Mouse (Mus musculus): ENCODE measurements around the gene Ntan1. TPM values are rescaled to one million over a fixed set of nuclear protein-coding genes. Genes with fewer than 3 reads are reported as not detected.
"Not testable (repeated sequence)": the region's sequence is repeated elsewhere in the genome, so short reads cannot be mapped to it uniquely, and the experiment has no call there.

Gene Ntan1
- polyA plus RNA-seq (2016; fragmentation: Nextera tagmentation; extraction: Ambion mirVana): 128 and 149 TPM in 2 replicates

GRCm38 (mm10) chr16:13818560-13819393 lies at the start of gene Ntan1:
TSS of gene Ntan1 (plus strand) at chr16:13818845.
- DNase-seq (ENCODE audit: low spot score): peak; percentile 97
- H3K4me3 ChIP-seq: peak within 1 kb of the TSS; percentile 71
- H3K27ac ChIP-seq (replicated peaks): peak within 1 kb of the TSS; percentile 95
- no peaks in the 10 kb centered on the region for H3K9me3 ChIP-seq
- WGBS: under 1% methylated on average over 58 of the region's 58 CpGs
- H3K4me1 ChIP-seq: peaks cover 24% of the 10 kb centered on the region
- no peaks in the 10 kb centered on the region for H3K27me3 ChIP-seq (replicated peaks; ENCODE audit: low read depth, poor library complexity, severe bottlenecking)
- H3K36me3 ChIP-seq (replicated peaks): peaks cover 36% of the 10 kb centered on the region

GRCm38 (mm10) chr16:13771603-13772002 lies 47.0 kb upstream of the Ntan1 start:
- H3K4me1 ChIP-seq; H3K9me3 ChIP-seq; H3K36me3 ChIP-seq (replicated peaks); H3K4me3 ChIP-seq; H3K27ac ChIP-seq (replicated peaks); H3K27me3 ChIP-seq (replicated peaks; ENCODE audit: low read depth, poor library complexity, severe bottlenecking); DNase-seq (ENCODE audit: low spot score): not testable (repeated sequence)
- WGBS: 78% methylated on average over 4 of the region's 4 CpGs

DNA sequence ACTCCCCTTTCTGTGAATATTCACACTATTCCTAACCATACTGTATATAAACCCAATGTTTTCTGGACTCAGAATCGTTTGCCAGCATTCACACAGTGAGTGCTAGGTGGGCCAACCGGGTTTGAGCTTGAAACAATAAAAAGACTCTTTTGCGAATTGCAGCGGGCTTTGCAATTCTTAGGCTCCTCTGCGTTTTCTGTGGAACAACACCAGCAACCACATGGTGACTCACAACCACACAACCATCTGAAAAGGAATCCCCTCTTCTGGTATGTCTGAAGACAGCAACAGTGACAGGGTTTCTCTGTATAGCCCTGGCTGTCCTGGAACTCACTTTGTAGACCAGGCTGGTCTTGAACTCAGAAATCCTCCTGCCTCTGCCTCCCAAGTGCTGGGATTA lies 46.6 kb upstream of the Ntan1 start:
- 87% methylated on average over 5 of the region's 5 CpGs for WGBS
- not testable (repeated sequence) for H3K36me3 ChIP-seq (replicated peaks); H3K27me3 ChIP-seq (replicated peaks; ENCODE audit: low read depth, poor library complexity, severe bottlenecking); DNase-seq (ENCODE audit: low spot score); H3K9me3 ChIP-seq; H3K4me1 ChIP-seq; H3K27ac ChIP-seq (replicated peaks); H3K4me3 ChIP-seq

DNA sequence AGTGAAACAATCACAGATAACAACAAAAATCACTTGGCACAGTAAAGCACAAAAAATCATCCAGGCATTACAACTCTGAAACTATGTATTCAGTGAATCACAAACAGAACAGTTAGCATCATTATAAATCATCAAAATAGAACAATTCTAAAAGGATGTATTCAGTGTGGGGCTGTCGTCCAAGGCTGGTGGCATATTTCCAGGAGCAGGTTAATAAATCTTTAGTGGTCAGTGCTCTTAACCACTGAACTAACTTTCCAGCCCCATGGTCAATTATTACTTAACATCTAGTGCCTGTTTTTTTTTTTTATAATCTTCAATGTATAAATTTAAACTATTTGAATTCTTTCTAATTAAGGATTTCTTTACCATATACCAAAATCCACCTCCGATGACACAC lies 44.6 kb upstream of the Ntan1 start:
- not testable (repeated sequence) for H3K27ac ChIP-seq (replicated peaks); H3K9me3 ChIP-seq; H3K4me3 ChIP-seq; H3K36me3 ChIP-seq (replicated peaks); H3K4me1 ChIP-seq; H3K27me3 ChIP-seq (replicated peaks; ENCODE audit: low read depth, poor library complexity, severe bottlenecking); DNase-seq (ENCODE audit: low spot score)
- 91% methylated on average over 2 of the region's 2 CpGs for WGBS

DNA sequence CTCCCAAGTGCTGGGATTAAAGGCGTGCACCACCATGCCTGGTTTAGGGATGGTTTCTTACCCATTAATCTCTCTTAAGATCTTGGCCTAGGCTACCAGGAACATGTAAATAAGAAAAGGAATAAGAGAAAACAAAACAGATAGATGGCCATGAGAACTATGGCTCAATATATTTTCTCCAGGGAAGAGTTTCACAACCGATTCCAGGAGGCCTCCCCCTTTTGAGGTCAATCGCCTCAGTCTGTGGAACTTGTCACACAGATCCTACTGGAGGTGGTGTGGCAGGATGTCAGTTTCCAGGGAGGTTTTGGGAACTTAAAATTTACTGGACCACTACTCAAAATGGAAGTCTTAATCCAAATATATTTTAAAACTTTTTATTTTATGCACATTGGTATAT lies 44.0 kb upstream of the Ntan1 start:
- H3K27ac ChIP-seq (replicated peaks): not testable (repeated sequence)

GRCm38 (mm10) chr16:13780353-13781036 lies 38.1 kb upstream of the Ntan1 start, which contains the start of gene Rrn3:
TSS of gene Rrn3 (plus strand) at chr16:13780708.
- peak; percentile 92 for DNase-seq (ENCODE audit: low spot score)
- no peaks in the 10 kb centered on the region for H3K27me3 ChIP-seq (replicated peaks; ENCODE audit: low read depth, poor library complexity, severe bottlenecking)
- H3K9me3 ChIP-seq: 0 out of 2 replicates have a peak, but pooled peaks cover 6% of the 10 kb centered on the region
- under 1% methylated on average over 57 of the region's 57 CpGs for WGBS
- peaks cover 17% of the 10 kb centered on the region for H3K4me1 ChIP-seq
- peak within 1 kb of the TSS; percentile 93 for H3K4me3 ChIP-seq
- H3K36me3 ChIP-seq (replicated peaks): peaks cover 44% of the 10 kb centered on the region
- peak within 1 kb of the TSS; percentile 94 for H3K27ac ChIP-seq (replicated peaks)

More for the DNA sequence above, 44.0 kb upstream of the Ntan1 start:
- H3K4me1 ChIP-seq; H3K36me3 ChIP-seq (replicated peaks); H3K4me3 ChIP-seq; H3K9me3 ChIP-seq; DNase-seq (ENCODE audit: low spot score); H3K27me3 ChIP-seq (replicated peaks; ENCODE audit: low read depth, poor library complexity, severe bottlenecking): not testable (repeated sequence)
- WGBS: 92% methylated on average over 3 of the region's 3 CpGs

DNA sequence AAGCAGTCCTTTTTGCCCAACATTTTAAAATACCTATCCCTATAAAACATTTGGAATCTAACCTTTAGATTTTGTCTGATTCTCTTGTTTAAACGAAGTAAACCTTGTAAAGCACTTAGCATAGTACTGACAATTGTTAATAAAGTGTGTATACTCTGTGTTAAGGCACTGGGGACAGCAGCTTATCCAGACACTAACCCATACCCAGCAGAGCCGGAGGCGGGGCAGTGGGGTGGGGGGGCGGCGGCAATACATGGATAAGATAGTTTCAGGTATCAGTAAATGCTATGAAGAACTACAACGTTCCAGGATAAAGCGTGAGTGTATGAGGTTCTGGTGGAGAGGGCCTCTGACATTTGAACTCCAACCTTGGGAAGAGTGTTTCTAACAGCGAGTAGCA lies 37.4 kb upstream of the Ntan1 start:
- 42% methylated on average over 8 of the region's 8 CpGs for WGBS
- H3K4me3 ChIP-seq: peak overlapping the region; percentile 93
- H3K36me3 ChIP-seq (replicated peaks): peaks cover 51% of the 10 kb centered on the region
- peaks cover 17% of the 10 kb centered on the region for H3K4me1 ChIP-seq
- DNase-seq (ENCODE audit: low spot score): peak; percentile 15
- H3K27ac ChIP-seq (replicated peaks): peak overlapping the region; percentile 94; the same call in 1 of the 2 replicates
- H3K9me3 ChIP-seq: 0 out of 2 replicates have a peak, but pooled peaks cover 6% of the 10 kb centered on the region
- H3K27me3 ChIP-seq (replicated peaks; ENCODE audit: low read depth, poor library complexity, severe bottlenecking): no peaks in the 10 kb centered on the region

DNA sequence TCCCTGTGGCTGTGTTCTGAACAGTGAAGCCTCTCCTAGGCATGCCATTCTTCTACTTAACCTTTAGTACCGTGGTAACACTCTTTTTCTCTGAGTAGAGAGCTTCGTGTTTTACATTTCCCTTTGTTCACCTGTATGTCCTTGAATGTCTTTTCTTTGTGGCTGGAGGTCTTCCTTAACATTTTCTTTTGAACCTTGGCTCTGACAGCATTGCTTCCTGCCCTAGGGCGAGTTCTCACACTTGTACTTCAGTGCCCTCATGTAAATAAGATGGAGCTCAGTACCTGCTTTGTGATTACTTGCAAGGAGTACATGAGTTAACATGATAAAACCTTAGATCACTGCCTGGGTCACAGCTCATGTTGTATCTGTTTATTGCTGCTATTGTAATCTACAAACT lies 32.7 kb upstream of the Ntan1 start:
- Histone ChIP-seq H3K4me3 (no peak overlapping the region), H3K4me1 (peaks cover 10% of the 10 kb centered on the region), H3K36me3 (replicated peaks) (peaks cover 90% of the 10 kb centered on the region), H3K27ac (replicated peaks) (no peak overlapping the region), H3K27me3 (replicated peaks; ENCODE audit: low read depth, poor library complexity, severe bottlenecking) (no peaks in the 10 kb centered on the region), H3K9me3 (no peaks in the 10 kb centered on the region)
- 86% methylated on average over 3 of the region's 3 CpGs for WGBS
- DNase-seq (ENCODE audit: low spot score): no peak

DNA sequence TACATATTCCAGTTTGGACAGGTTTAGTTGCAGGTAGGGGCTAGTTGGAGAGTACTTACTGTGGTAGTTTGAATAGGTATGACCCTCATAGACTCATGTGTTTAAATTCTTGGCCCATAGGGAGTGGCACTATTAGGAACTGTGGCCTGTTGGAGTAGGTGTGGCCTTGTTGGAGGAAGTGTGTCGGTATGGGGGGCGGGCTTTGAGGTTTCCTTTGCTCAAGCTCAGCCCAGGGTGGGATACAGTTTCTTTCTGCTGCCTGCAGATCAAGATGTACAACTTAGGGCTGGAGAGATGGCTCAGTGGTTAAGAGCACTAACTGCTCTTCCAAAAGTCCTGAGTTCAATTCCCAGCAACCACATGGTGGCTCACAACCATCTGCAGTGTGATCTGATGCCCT lies 25.2 kb upstream of the Ntan1 start:
- 91% methylated on average over 2 of the region's 2 CpGs for WGBS
- peaks cover 99% of the 10 kb centered on the region for H3K36me3 ChIP-seq (replicated peaks)
- H3K9me3 ChIP-seq; H3K4me3 ChIP-seq; DNase-seq (ENCODE audit: low spot score); H3K4me1 ChIP-seq; H3K27me3 ChIP-seq (replicated peaks; ENCODE audit: low read depth, poor library complexity, severe bottlenecking); H3K27ac ChIP-seq (replicated peaks): not testable (repeated sequence)

DNA sequence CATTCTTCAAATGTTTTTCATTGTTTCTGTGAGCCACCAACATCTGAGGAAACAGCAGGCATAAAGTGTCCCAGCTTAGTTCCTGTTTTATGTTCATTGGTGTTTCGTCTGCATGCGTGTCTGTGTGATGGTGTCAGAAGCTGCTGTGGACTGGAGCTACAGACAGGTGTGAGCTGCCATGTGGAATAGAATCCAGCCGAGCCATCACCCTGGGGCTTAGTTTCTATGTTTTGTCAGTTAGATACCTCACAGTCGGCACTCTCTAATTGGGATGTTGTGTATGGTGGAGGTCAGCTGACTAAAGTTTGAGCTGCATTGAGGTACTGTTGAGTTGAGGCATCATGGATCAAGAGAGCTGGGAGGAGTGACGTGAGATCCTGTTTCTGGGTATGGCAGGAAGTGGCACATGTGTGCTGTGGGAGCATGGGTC lies 21.9 kb upstream of the Ntan1 start:
- 94% methylated on average over 5 of the region's 5 CpGs for WGBS
- no peak for DNase-seq (ENCODE audit: low spot score)

GRCm38 (mm10) chr16:13801231-13801630 lies 17.4 kb upstream of the Ntan1 start:
- 96% methylated on average over 4 of the region's 4 CpGs for WGBS
- Histone ChIP-seq H3K4me1 (no peaks in the 10 kb centered on the region), H3K36me3 (replicated peaks) (peaks cover 98% of the 10 kb centered on the region)

More for the DNA sequence above, 21.9 kb upstream of the Ntan1 start:
- no peaks in the 10 kb centered on the region for H3K27me3 ChIP-seq (replicated peaks; ENCODE audit: low read depth, poor library complexity, severe bottlenecking)
- peaks cover 98% of the 10 kb centered on the region for H3K36me3 ChIP-seq (replicated peaks)
- H3K27ac ChIP-seq (replicated peaks): no peak overlapping the region
- H3K4me1 ChIP-seq: no peaks in the 10 kb centered on the region
- H3K9me3 ChIP-seq: no peaks in the 10 kb centered on the region
- H3K4me3 ChIP-seq: no peak overlapping the region

GRCm38 (mm10) chr16:13804666-13805065 lies 14.0 kb upstream of the Ntan1 start:
- no peak for DNase-seq (ENCODE audit: low spot score)
- no peaks in the 10 kb centered on the region for H3K4me1 ChIP-seq
- H3K4me3 ChIP-seq: no peak overlapping the region
- H3K9me3 ChIP-seq: no peaks in the 10 kb centered on the region
- no peaks in the 10 kb centered on the region for H3K27me3 ChIP-seq (replicated peaks; ENCODE audit: low read depth, poor library complexity, severe bottlenecking)
- H3K36me3 ChIP-seq (replicated peaks): peaks cover 99% of the 10 kb centered on the region
- 87% methylated on average over 5 of the region's 5 CpGs for WGBS
- no peak overlapping the region for H3K27ac ChIP-seq (replicated peaks)

More at GRCm38 (mm10) chr16:13801231-13801630, 17.4 kb upstream of the Ntan1 start:
- Histone ChIP-seq H3K27ac (replicated peaks) (no peak overlapping the region), H3K9me3 (no peaks in the 10 kb centered on the region), H3K27me3 (replicated peaks; ENCODE audit: low read depth, poor library complexity, severe bottlenecking) (no peaks in the 10 kb centered on the region), H3K4me3 (no peak overlapping the region)
- no peak for DNase-seq (ENCODE audit: low spot score)
